Mouse (Mus musculus): ENCODE results near the gene Prrt3. TPM values are rescaled to one million over a fixed set of nuclear protein-coding genes. Genes with fewer than 3 reads are reported as not detected.

Prrt3 gene
- polyA plus RNA-seq, 1 experiment from 2014 or later = 13.5 TPM

GRCm38 (mm10) chr6:113508947-113509280 is 7.2 kb upstream of the Prrt3 start:
- ATAC-seq (replicated peaks) = no peak
- no peaks in the 10 kb centered on the region for H3K4me1 ChIP-seq
- H3K9ac ChIP-seq = no peak overlapping the region
- no peaks in the 10 kb centered on the region for H3K9me3 ChIP-seq
- H3K4me3 ChIP-seq = no peak overlapping the region
- H3K27ac ChIP-seq = no peak overlapping the region
- H3K36me3 ChIP-seq (replicated peaks) = peaks cover 4% of the 10 kb centered on the region
- 53% methylated on average over 5 of the region's 5 CpGs for WGBS
- H3K27me3 ChIP-seq (replicated peaks) = no peaks in the 10 kb centered on the region
- no peak overlapping the region for H3K4me2 ChIP-seq

GRCm38 (mm10) chr6:113508272-113508946 is 6.7 kb upstream of the Prrt3 start:
- H3K4me3 ChIP-seq = no peak overlapping the region
- no peak overlapping the region for H3K9ac ChIP-seq
- H3K27ac ChIP-seq = no peak overlapping the region
- H3K4me2 ChIP-seq = no peak overlapping the region
- no peaks in the 10 kb centered on the region for H3K4me1 ChIP-seq
- H3K27me3 ChIP-seq (replicated peaks) = no peaks in the 10 kb centered on the region
- WGBS = 50% methylated on average over 7 of the region's 7 CpGs
- no peaks in the 10 kb centered on the region for H3K36me3 ChIP-seq (replicated peaks)
- no peaks in the 10 kb centered on the region for H3K9me3 ChIP-seq
- ATAC-seq (replicated peaks) = no peak

- no peak for ATAC-seq (replicated peaks)
- Histone ChIP-seq H3K9me3 (no peaks in the 10 kb centered on the region), H3K27me3 (replicated peaks) (no peaks in the 10 kb centered on the region), H3K4me2 (no peak overlapping the region), H3K4me3 (no peak overlapping the region), H3K36me3 (replicated peaks) (no peaks in the 10 kb centered on the region), H3K9ac (no peak overlapping the region), H3K4me1 (peaks cover 3% of the 10 kb centered on the region; the same call in 1 of the 2 replicates), H3K27ac (no peak overlapping the region)
Observed at GRCm38 (mm10) chr6:113507130-113507529, 5.4 kb upstream of the Prrt3 start.

- Histone ChIP-seq H3K27me3 (replicated peaks) (no peaks in the 10 kb centered on the region), H3K27ac (no peak overlapping the region), H3K4me3 (no peak overlapping the region), H3K36me3 (replicated peaks) (no peaks in the 10 kb centered on the region), H3K9me3 (no peaks in the 10 kb centered on the region), H3K4me1 (peaks cover 14% of the 10 kb centered on the region), H3K9ac (no peak overlapping the region), H3K4me2 (no peak overlapping the region)
- WGBS = 74% methylated on average over 1 of the region's 1 CpGs
- ATAC-seq (replicated peaks) = no peak
Observed at GRCm38 (mm10) chr6:113505689-113506088, 4.0 kb upstream of the Prrt3 start.

GRCm38 (mm10) chr6:113502801-113503200 is 1.1 kb upstream of the Prrt3 start:
- WGBS = 35% methylated on average over 2 of the region's 2 CpGs
- no peak overlapping the region for H3K4me2 ChIP-seq
- H3K9me3 ChIP-seq = no peaks in the 10 kb centered on the region
- peaks cover 16% of the 10 kb centered on the region for H3K4me1 ChIP-seq
- H3K4me3 ChIP-seq = no peak overlapping the region
- no peak overlapping the region for H3K27ac ChIP-seq
- H3K36me3 ChIP-seq (replicated peaks) = no peaks in the 10 kb centered on the region
- ATAC-seq (replicated peaks) = no peak
- no peak overlapping the region for H3K9ac ChIP-seq
- no peaks in the 10 kb centered on the region for H3K27me3 ChIP-seq (replicated peaks)

- Histone ChIP-seq H3K27me3 (replicated peaks) (peaks cover 6% of the 10 kb centered on the region; the same call in 1 of the 2 replicates), H3K27ac (no peak overlapping the region), H3K4me3 (no peak overlapping the region), H3K36me3 (replicated peaks) (no peaks in the 10 kb centered on the region; the same call in 1 of the 2 replicates), H3K4me1 (peaks cover 27% of the 10 kb centered on the region), H3K9ac (no peak overlapping the region), H3K4me2 (no peak overlapping the region), H3K9me3 (no peaks in the 10 kb centered on the region)
- WGBS = 82% methylated on average over 6 of the region's 6 CpGs
- ATAC-seq (replicated peaks) = no peak
Observed at GRCm38 (mm10) chr6:113499346-113499745, 2.4 kb downstream of the Prrt3 start.

GRCm38 (mm10) chr6:113495071-113495675 is 6.6 kb downstream of the Prrt3 start:
- H3K4me3 ChIP-seq = peak overlapping the region; percentile 36; the same call in 1 of the 2 replicates
- peaks cover 24% of the 10 kb centered on the region for H3K36me3 ChIP-seq (replicated peaks)
- H3K27me3 ChIP-seq (replicated peaks) = peaks cover 6% of the 10 kb centered on the region; the same call in 1 of the 2 replicates
- H3K4me1 ChIP-seq = peaks cover 12% of the 10 kb centered on the region
- peak overlapping the region; percentile 22; the same call in 1 of the 2 replicates for H3K9ac ChIP-seq
- H3K4me2 ChIP-seq = peak overlapping the region; percentile 59
- ATAC-seq (replicated peaks) = peak; percentile 31
- H3K27ac ChIP-seq = no peak overlapping the region
- WGBS = 52% methylated on average over 28 of the region's 28 CpGs
- H3K9me3 ChIP-seq = no peaks in the 10 kb centered on the region

GRCm38 (mm10) chr6:113494258-113494788 is 7.4 kb downstream of the Prrt3 start:
- Histone ChIP-seq H3K9ac (peak overlapping the region; percentile 30), H3K27ac (no peak overlapping the region), H3K4me3 (peak overlapping the region; percentile 36), H3K36me3 (replicated peaks) (peaks cover 33% of the 10 kb centered on the region), H3K4me1 (peaks cover 12% of the 10 kb centered on the region), H3K27me3 (replicated peaks) (peaks cover 6% of the 10 kb centered on the region; the same call in 1 of the 2 replicates), H3K9me3 (no peaks in the 10 kb centered on the region), H3K4me2 (peak overlapping the region; percentile 59)
- 2% methylated on average over 53 of the region's 54 CpGs for WGBS
- ATAC-seq (replicated peaks) = peak; percentile 76

GRCm38 (mm10) chr6:113492101-113492864 is 9.4 kb downstream of the Prrt3 start:
- no peak overlapping the region for H3K4me3 ChIP-seq
- peaks cover 12% of the 10 kb centered on the region for H3K4me1 ChIP-seq
- no peaks in the 10 kb centered on the region for H3K9me3 ChIP-seq
- H3K4me2 ChIP-seq = no peak overlapping the region
- no peak overlapping the region for H3K9ac ChIP-seq
- ATAC-seq (replicated peaks) = no peak
- H3K36me3 ChIP-seq (replicated peaks) = peaks cover 40% of the 10 kb centered on the region
- peaks cover 6% of the 10 kb centered on the region; the same call in 1 of the 2 replicates for H3K27me3 ChIP-seq (replicated peaks)
- H3K27ac ChIP-seq = no peak overlapping the region
- 81% methylated on average over 24 of the region's 24 CpGs for WGBS

- H3K27ac ChIP-seq = no peak overlapping the region
- H3K9me3 ChIP-seq = no peaks in the 10 kb centered on the region
- no peak overlapping the region for H3K9ac ChIP-seq
- no peak overlapping the region for H3K4me3 ChIP-seq
- H3K36me3 ChIP-seq (replicated peaks) = peaks cover 40% of the 10 kb centered on the region
- WGBS = 95% methylated on average over 14 of the region's 14 CpGs
- peaks cover 25% of the 10 kb centered on the region for H3K4me1 ChIP-seq
- H3K4me2 ChIP-seq = no peak overlapping the region
- no peak for ATAC-seq (replicated peaks)
- no peaks in the 10 kb centered on the region for H3K27me3 ChIP-seq (replicated peaks)
Observed at GRCm38 (mm10) chr6:113489410-113489809, 12.3 kb downstream of the Prrt3 start.

GRCm38 (mm10) chr6:113487125-113487576 is 14.6 kb downstream of the Prrt3 start:
- Histone ChIP-seq H3K4me3 (no peak overlapping the region), H3K9me3 (no peaks in the 10 kb centered on the region), H3K27ac (no peak overlapping the region), H3K36me3 (replicated peaks) (peaks cover 34% of the 10 kb centered on the region), H3K27me3 (replicated peaks) (no peaks in the 10 kb centered on the region), H3K4me2 (no peak overlapping the region), H3K4me1 (peaks cover 36% of the 10 kb centered on the region), H3K9ac (no peak overlapping the region)
- no peak for ATAC-seq (replicated peaks)
- WGBS = 67% methylated on average over 7 of the region's 7 CpGs

- H3K4me2 ChIP-seq = peak overlapping the region; percentile 92
- 0 out of 2 replicates have a peak, but pooled peaks cover 3% of the 10 kb centered on the region for H3K27me3 ChIP-seq (replicated peaks)
- peak overlapping the region; percentile 65 for H3K4me3 ChIP-seq
- no peaks in the 10 kb centered on the region for H3K9me3 ChIP-seq
- peaks cover 43% of the 10 kb centered on the region for H3K4me1 ChIP-seq
- H3K27ac ChIP-seq = peak overlapping the region; percentile 83
- peak overlapping the region; percentile 83 for H3K9ac ChIP-seq
- peaks cover 6% of the 10 kb centered on the region; the same call in 1 of the 2 replicates for H3K36me3 ChIP-seq (replicated peaks)
- peak; percentile 67 for ATAC-seq (replicated peaks)
- WGBS = 6% methylated on average over 10 of the region's 10 CpGs
Observed at GRCm38 (mm10) chr6:113483729-113484128, 18.0 kb downstream of the Prrt3 start.

All from midbrain, embryonic 15.5 days (tissue).